Mouse (Mus musculus): Measurements from ENCODE around the gene Cdh7. TPM values are rescaled to one million over a fixed set of nuclear protein-coding genes. Genes with fewer than 3 reads are reported as not detected.

Cdh7 gene
- not detected in 2 replicates for polyA plus RNA-seq (2012; rRNA removed)

GRCm38 (mm10) chr1:109982064-109982808, at the start of gene Cdh7:
TSS of gene Cdh7 (plus strand) at chr1:109982431.
- DNase-seq (ENCODE audit: low read depth in 1 of 2, low spot score in 2 of 2) = no peak
- no peak within 1 kb of the TSS for H3K27ac ChIP-seq (ENCODE audit: insufficient read depth, low read length)
- 13% methylated on average over 35 of the region's 35 CpGs for WGBS
- no peaks in the 10 kb centered on the region for H3K4me1 ChIP-seq (ENCODE audit: control insufficient read depth, insufficient read depth, insufficient read length)
- H3K4me3 ChIP-seq (ENCODE audit: extremely low read depth, insufficient read depth, insufficient read length) = no peak within 1 kb of the TSS
- no peak for TF ChIP-seq POLR2A (IDR thresholded peaks at IDR 0.05; ENCODE audit: low read depth, low read length)
- TF ChIP-seq CTCF (IDR thresholded peaks at IDR 0.05; ENCODE audit: extremely low read depth, insufficient read depth, insufficient read length, insufficient replicate concordance) = no peak
- H3K27me3 ChIP-seq (ENCODE audit: control insufficient read depth, insufficient read depth, low read length) = no peaks in the 10 kb centered on the region
- no peaks in the 10 kb centered on the region for H3K36me3 ChIP-seq (ENCODE audit: control insufficient read depth, insufficient read depth, low read length)

DNA sequence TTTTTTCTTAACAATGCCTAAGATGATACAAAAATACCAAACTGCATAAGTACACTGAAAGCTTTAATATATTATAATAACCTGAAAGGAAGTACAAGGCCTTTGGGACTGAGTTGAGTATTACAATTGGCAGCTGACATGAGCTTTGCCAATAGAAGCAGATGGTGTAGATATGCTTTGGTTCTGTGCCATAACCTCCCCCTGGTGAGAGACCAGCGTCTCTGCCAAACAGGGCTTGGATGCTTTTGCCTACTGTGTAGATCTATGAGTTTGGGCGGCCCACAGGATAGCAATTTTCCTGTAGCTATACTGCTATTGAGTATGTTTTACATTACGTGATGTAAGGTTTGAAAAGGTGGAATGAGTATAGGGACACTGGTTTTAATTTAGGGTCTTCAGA, 49.6 kb upstream of the Cdh7 start:
- H3K36me3 ChIP-seq (ENCODE audit: control insufficient read depth, insufficient read depth, low read length) = no peaks in the 10 kb centered on the region
- H3K27ac ChIP-seq (ENCODE audit: insufficient read depth, low read length) = no peak overlapping the region
- TF ChIP-seq POLR2A (IDR thresholded peaks at IDR 0.05; ENCODE audit: low read depth, low read length) (no peak), CTCF (IDR thresholded peaks at IDR 0.05; ENCODE audit: extremely low read depth, insufficient read depth, insufficient read length, insufficient replicate concordance) (no peak)
- no peaks in the 10 kb centered on the region for H3K4me1 ChIP-seq (ENCODE audit: control insufficient read depth, insufficient read depth, insufficient read length)
- H3K4me3 ChIP-seq (ENCODE audit: extremely low read depth, insufficient read depth, insufficient read length) = no peak overlapping the region
- DNase-seq (ENCODE audit: low read depth in 1 of 2, low spot score in 2 of 2) = no peak
- WGBS = 85% methylated on average over 3 of the region's 3 CpGs
- no peaks in the 10 kb centered on the region for H3K27me3 ChIP-seq (ENCODE audit: control insufficient read depth, insufficient read depth, low read length)

GRCm38 (mm10) chr1:109948571-109948970, 33.7 kb upstream of the Cdh7 start:
- Histone ChIP-seq H3K4me3 (ENCODE audit: extremely low read depth, insufficient read depth, insufficient read length) (no peak overlapping the region), H3K27me3 (ENCODE audit: control insufficient read depth, insufficient read depth, low read length) (no peaks in the 10 kb centered on the region), H3K36me3 (ENCODE audit: control insufficient read depth, insufficient read depth, low read length) (no peaks in the 10 kb centered on the region), H3K27ac (ENCODE audit: insufficient read depth, low read length) (no peak overlapping the region), H3K4me1 (ENCODE audit: control insufficient read depth, insufficient read depth, insufficient read length) (no peaks in the 10 kb centered on the region)
- TF ChIP-seq POLR2A (IDR thresholded peaks at IDR 0.05; ENCODE audit: low read depth, low read length) (no peak), CTCF (IDR thresholded peaks at IDR 0.05; ENCODE audit: extremely low read depth, insufficient read depth, insufficient read length, insufficient replicate concordance) (no peak)
- DNase-seq (ENCODE audit: low read depth in 1 of 2, low spot score in 2 of 2) = no peak
- WGBS = 63% methylated on average over 2 of the region's 2 CpGs

- Histone ChIP-seq H3K4me1 (ENCODE audit: control insufficient read depth, insufficient read depth, insufficient read length) (no peaks in the 10 kb centered on the region), H3K36me3 (ENCODE audit: control insufficient read depth, insufficient read depth, low read length) (no peaks in the 10 kb centered on the region), H3K27me3 (ENCODE audit: control insufficient read depth, insufficient read depth, low read length) (no peaks in the 10 kb centered on the region), H3K4me3 (ENCODE audit: extremely low read depth, insufficient read depth, insufficient read length) (no peak overlapping the region), H3K27ac (ENCODE audit: insufficient read depth, low read length) (no peak overlapping the region)
- WGBS = 88% methylated on average over 5 of the region's 5 CpGs
- no peak for DNase-seq (ENCODE audit: low read depth in 1 of 2, low spot score in 2 of 2)
- TF ChIP-seq CTCF (IDR thresholded peaks at IDR 0.05; ENCODE audit: extremely low read depth, insufficient read depth, insufficient read length, insufficient replicate concordance) (no peak), POLR2A (IDR thresholded peaks at IDR 0.05; ENCODE audit: low read depth, low read length) (no peak)
Measured at GRCm38 (mm10) chr1:109971721-109972425, 10.4 kb upstream of the Cdh7 start.

DNA sequence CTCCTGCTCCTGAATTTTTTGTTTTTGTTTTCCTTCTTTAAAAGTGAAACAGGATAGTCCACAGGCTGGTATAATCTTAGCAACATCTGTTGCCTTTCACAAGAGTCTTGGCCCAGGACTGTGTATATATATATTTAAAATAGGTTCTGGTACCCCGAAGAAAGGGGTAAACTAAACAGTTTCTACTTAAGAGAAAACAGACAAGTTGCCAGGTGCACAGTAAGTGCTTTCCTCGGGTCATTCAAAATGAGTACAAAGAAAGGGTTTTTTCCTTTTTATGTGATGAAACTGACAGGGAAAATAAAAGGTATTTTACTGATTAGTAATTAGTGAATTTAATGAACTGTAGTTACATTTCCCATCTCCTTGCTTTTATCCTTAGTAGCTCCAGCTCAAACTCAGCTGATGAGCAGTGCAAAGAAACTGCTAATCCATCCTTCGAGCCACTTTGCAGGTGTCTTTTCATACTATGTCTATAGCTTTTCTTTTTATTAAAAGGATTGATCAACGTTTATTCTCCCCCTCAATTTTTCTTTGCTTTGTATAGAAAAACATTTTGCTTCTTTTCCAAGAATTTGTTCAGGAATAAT, 9.7 kb upstream of the Cdh7 start:
- Histone ChIP-seq H3K4me1 (ENCODE audit: control insufficient read depth, insufficient read depth, insufficient read length) (no peaks in the 10 kb centered on the region), H3K36me3 (ENCODE audit: control insufficient read depth, insufficient read depth, low read length) (no peaks in the 10 kb centered on the region), H3K27me3 (ENCODE audit: control insufficient read depth, insufficient read depth, low read length) (no peaks in the 10 kb centered on the region), H3K27ac (ENCODE audit: insufficient read depth, low read length) (no peak overlapping the region), H3K4me3 (ENCODE audit: extremely low read depth, insufficient read depth, insufficient read length) (no peak overlapping the region)
- WGBS = 71% methylated on average over 4 of the region's 4 CpGs
- DNase-seq (ENCODE audit: low read depth in 1 of 2, low spot score in 2 of 2) = no peak
- TF ChIP-seq CTCF (IDR thresholded peaks at IDR 0.05; ENCODE audit: extremely low read depth, insufficient read depth, insufficient read length, insufficient replicate concordance) (no peak), POLR2A (IDR thresholded peaks at IDR 0.05; ENCODE audit: low read depth, low read length) (no peak)

GRCm38 (mm10) chr1:109982809-109983536, 742 bp downstream of the Cdh7 start:
- WGBS = 12% methylated on average over 38 of the region's 38 CpGs
- H3K36me3 ChIP-seq (ENCODE audit: control insufficient read depth, insufficient read depth, low read length) = no peaks in the 10 kb centered on the region
- no peak for DNase-seq (ENCODE audit: low read depth in 1 of 2, low spot score in 2 of 2)
- H3K4me3 ChIP-seq (ENCODE audit: extremely low read depth, insufficient read depth, insufficient read length) = no peak overlapping the region
- no peaks in the 10 kb centered on the region for H3K4me1 ChIP-seq (ENCODE audit: control insufficient read depth, insufficient read depth, insufficient read length)
- H3K27ac ChIP-seq (ENCODE audit: insufficient read depth, low read length) = no peak overlapping the region
- H3K27me3 ChIP-seq (ENCODE audit: control insufficient read depth, insufficient read depth, low read length) = no peaks in the 10 kb centered on the region
- TF ChIP-seq POLR2A (IDR thresholded peaks at IDR 0.05; ENCODE audit: low read depth, low read length) = no peak
- TF ChIP-seq CTCF (IDR thresholded peaks at IDR 0.05; ENCODE audit: extremely low read depth, insufficient read depth, insufficient read length, insufficient replicate concordance) = no peak
